In the genomic region with DNA sequence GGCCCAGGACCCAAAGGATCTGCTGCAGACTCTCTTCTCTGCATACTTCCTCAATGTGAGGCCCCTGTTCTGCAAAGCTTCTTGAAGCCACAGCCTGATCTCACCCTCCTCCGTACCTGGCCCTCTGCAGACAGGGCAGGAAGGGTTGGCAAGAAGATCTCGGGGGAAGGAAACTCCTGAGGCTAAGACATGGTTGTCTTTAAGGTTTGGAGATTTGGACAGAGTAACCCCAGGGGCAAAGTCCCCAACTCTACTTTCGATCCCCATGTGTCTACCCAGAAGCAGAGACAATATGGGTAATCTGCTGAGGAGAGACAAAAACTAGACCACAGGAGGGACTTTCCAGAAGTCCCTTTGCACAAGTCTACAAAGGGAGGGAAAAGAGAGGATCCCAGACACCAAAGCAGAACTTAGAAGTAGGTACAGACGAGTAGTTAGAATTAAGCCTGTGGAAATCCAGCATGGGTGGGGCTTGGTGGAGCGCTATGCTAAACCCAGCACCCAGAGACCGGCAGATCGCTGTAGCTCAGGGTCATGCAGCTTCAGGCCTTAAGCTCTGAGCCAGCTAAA, we compare ENCODE assay signal across 9 mouse cellular contexts. TPM values are rescaled to one million over a fixed set of nuclear protein-coding genes. Genes with fewer than 3 reads are reported as not detected.
DNase-seq lines count a peak whose midpoint lies in the region; ATAC-seq and TF ChIP-seq lines count a peak whose summit lies in the region.
"Had no signal": no experiment of that assay in that cellular context is flagged by ENCODE, and none has a peak within 500 bp of the region (broad histone marks: within the 10 kb centered on the region; RNA-seq: fewer than 3 reads in every experiment).

No protein-coding gene starts in this region.

- H3K36me3 ChIP-seq in lung, embryonic 15.5 days: no peaks in the 10 kb centered on the region
- H3K36me3 ChIP-seq in G1E (replicated peaks): no peaks in the 10 kb centered on the region
- no peaks in the 10 kb centered on the region for H3K36me3 ChIP-seq in small intestine, adult 2 months (ENCODE audit: control insufficient read depth, insufficient read depth, low read length)

- peak overlapping the region; percentile 39; the same call in 1 of the 2 replicates for H3K27ac ChIP-seq in lung, embryonic 15.5 days
- peak overlapping the region; percentile 93 for H3K27ac ChIP-seq in small intestine, adult 2 months (ENCODE audit: insufficient read depth, low read depth, low read length)

- no peaks in the 10 kb centered on the region for H3K27me3 ChIP-seq in lung, embryonic 15.5 days
- H3K27me3 ChIP-seq in G1E (ENCODE audit: insufficient read depth, low read length): no peaks in the 10 kb centered on the region; the same call in 1 of the 2 replicates
- no peaks in the 10 kb centered on the region for H3K27me3 ChIP-seq in small intestine, adult 2 months (ENCODE audit: control insufficient read depth, insufficient read depth, low read length)

- peaks cover 57% of the 10 kb centered on the region for H3K4me1 ChIP-seq in lung, embryonic 15.5 days
- peaks cover 75% of the 10 kb centered on the region for H3K4me1 ChIP-seq in G1E (ENCODE audit: insufficient read depth, low read depth, low read length)
- peaks cover 60% of the 10 kb centered on the region for H3K4me1 ChIP-seq in small intestine, adult 2 months (ENCODE audit: control insufficient read depth, insufficient read depth, insufficient read length, low read length)

- no peak overlapping the region for H3K9ac ChIP-seq in lung, embryonic 15.5 days

- H3K4me3 ChIP-seq in lung, embryonic 15.5 days: no peak overlapping the region
- peak overlapping the region; percentile 31; the same call in 1 of the 2 replicates for H3K4me3 ChIP-seq in G1E (ENCODE audit: low read depth, low read length)
- H3K4me3 ChIP-seq in small intestine, adult 2 months (ENCODE audit: low read depth, low read length): no peak overlapping the region

- WGBS in lung, embryonic 15.5 days: 75% methylated on average over 7 of the region's 7 CpGs
- 38% methylated on average over 7 of the region's 7 CpGs for WGBS in small intestine, adult 2 months

- no peak overlapping the region; the same call in 1 of the 2 replicates for H3K4me2 ChIP-seq in lung, embryonic 15.5 days

- no peak for ATAC-seq in lung, embryonic 15.5 days (ENCODE audit: borderline replicate concordance, extremely low read depth, low FRiP score, low TSS enrichment)
- ATAC-seq in G1E (ENCODE audit: extremely low read depth, insufficient number of reproducible peaks, low FRiP score, poor library complexity, severe bottlenecking): no peak
- ATAC-seq in inflammation-experienced regulatory T-cells, adult 6 months: peak; percentile 8

- DNase-seq in lung, postnatal 36 days: no peak
- no peak for DNase-seq in G1E (ENCODE audit: low spot score)
- DNase-seq in left cerebral cortex, adult 9 months (ENCODE audit: low spot score in 2 of 2): no peak
- no peak for DNase-seq in adrenal gland, postnatal 36 days
- DNase-seq in lung, postnatal 10 days: no peak
- DNase-seq: cerebellum, adult 8-10 months had no signal

- no peak for TF ChIP-seq CTCF in G1E (IDR thresholded peaks at IDR 0.05; ENCODE audit: low read depth, low read length)
- no peak for TF ChIP-seq CTCF in small intestine, adult 2 months (IDR thresholded peaks at IDR 0.05; ENCODE audit: extremely low read depth, insufficient read length, insufficient replicate concordance, low read depth, low read length)

- TF ChIP-seq POLR2A in small intestine, adult 2 months (IDR thresholded peaks at IDR 0.05; ENCODE audit: low read depth, low read length): no peak

- no peaks in the 10 kb centered on the region for H3K9me3 ChIP-seq in lung, embryonic 15.5 days
- no peaks in the 10 kb centered on the region for H3K9me3 ChIP-seq in G1E (replicated peaks)

RNA-seq across cellular contexts. Expression of a gene that starts 3.9 kb away (rescaled TPM):
- 111 and 121 TPM in 2 replicates for polyA plus RNA-seq in lung, embryonic 15.5 days (2015; fragmentation: Nextera tagmentation; extraction: Ambion mirVana)
- 69.3 and 72.1 TPM in 2 replicates for total RNA-seq in G1E (2014; fragmentation: Nextera tagmentation)
- total RNA-seq in G1E (2017): 96.4 and 98.2 TPM in 2 replicates
- polyA plus RNA-seq in G1E (2012): 336 and 381 TPM in 2 replicates
- polyA plus RNA-seq in inflammation-experienced regulatory T-cells, adult 6 months (2017; shearing (Covaris generic)): 1 to 10 TPM; 2.6 to 8.0 (median 4.0) TPM
- 209 and 353 TPM in 2 replicates for polyA plus RNA-seq in small intestine, adult 2 months (2012; rRNA removed)
- total RNA-seq in adrenal gland, postnatal 36 days (2021): 100 to 1,000 TPM; 109 to 141 TPM

RNA-seq across cellular contexts. Expression of a gene that starts 18.6 kb away (rescaled TPM):
- 15.8 and 16.8 TPM in 2 replicates for polyA plus RNA-seq in lung, embryonic 15.5 days (2015; fragmentation: Nextera tagmentation; extraction: Ambion mirVana)
- total RNA-seq in G1E (2014; fragmentation: Nextera tagmentation): 6.2 and 8.2 TPM in 2 replicates
- 1.7 and 2.0 TPM in 2 replicates for total RNA-seq in G1E (2017)
- 9.0 and 9.6 TPM in 2 replicates for polyA plus RNA-seq in G1E (2012)
- polyA plus RNA-seq in inflammation-experienced regulatory T-cells, adult 6 months (2017; shearing (Covaris generic)): under 1 TPM; 0.17 to 0.20 (median 0.18) TPM
- 0.41 and 0.60 TPM in 2 replicates for polyA plus RNA-seq in small intestine, adult 2 months (2012; rRNA removed)
- total RNA-seq in adrenal gland, postnatal 36 days (2021): 1 to 10 TPM; 3.1 to 4.3 TPM

RNA-seq across cellular contexts. Expression of a gene that starts 34.5 kb away (rescaled TPM):
- 33.1 and 36.4 TPM in 2 replicates for polyA plus RNA-seq in lung, embryonic 15.5 days (2015; fragmentation: Nextera tagmentation; extraction: Ambion mirVana)
- 1.6 and 4.5 TPM in 2 replicates for total RNA-seq in G1E (2014; fragmentation: Nextera tagmentation)
- total RNA-seq in G1E (2017): 0.35 TPM in 1 of 2 replicates, not detected in the other
- polyA plus RNA-seq in G1E (2012): 0.67 and 0.88 TPM in 2 replicates
- not detected for polyA plus RNA-seq in inflammation-experienced regulatory T-cells, adult 6 months (2017; shearing (Covaris generic))
- polyA plus RNA-seq in small intestine, adult 2 months (2012; rRNA removed): 132 and 184 TPM in 2 replicates
- not detected for total RNA-seq in adrenal gland, postnatal 36 days (2021)

RNA-seq across cellular contexts. Expression of a gene that starts 39.2 kb away (rescaled TPM):
- 165 and 178 TPM in 2 replicates for polyA plus RNA-seq in lung, embryonic 15.5 days (2015; fragmentation: Nextera tagmentation; extraction: Ambion mirVana)
- total RNA-seq in G1E (2014; fragmentation: Nextera tagmentation) (44.7 and 64.5 TPM in 2 replicates), G1E (2017) (97.5 and 98.0 TPM in 2 replicates)
- 96.1 and 182 TPM in 2 replicates for polyA plus RNA-seq in G1E (2012)
- 100 to 1,000 TPM; 149 to 189 (median 187) TPM for polyA plus RNA-seq in inflammation-experienced regulatory T-cells, adult 6 months (2017; shearing (Covaris generic))
- polyA plus RNA-seq in small intestine, adult 2 months (2012; rRNA removed): 99.8 and 167 TPM in 2 replicates
- total RNA-seq in adrenal gland, postnatal 36 days (2021): 100 to 1,000 TPM; 142 to 148 TPM

RNA-seq across cellular contexts. Expression of a gene that starts 39.9 kb away (rescaled TPM):
- 46.4 and 49.4 TPM in 2 replicates for polyA plus RNA-seq in lung, embryonic 15.5 days (2015; fragmentation: Nextera tagmentation; extraction: Ambion mirVana)
- 63.4 and 67.4 TPM in 2 replicates for total RNA-seq in G1E (2014; fragmentation: Nextera tagmentation)
- total RNA-seq in G1E (2017): 39.6 and 40.6 TPM in 2 replicates
- 73.7 and 81.2 TPM in 2 replicates for polyA plus RNA-seq in G1E (2012)
- polyA plus RNA-seq in inflammation-experienced regulatory T-cells, adult 6 months (2017; shearing (Covaris generic)): 10 to 100 TPM in 2 of 3 experiments, 1 to 10 TPM in 1; 9.8 to 15.5 (median 12.1) TPM
- polyA plus RNA-seq in small intestine, adult 2 months (2012; rRNA removed): 26.0 and 35.4 TPM in 2 replicates
- total RNA-seq in adrenal gland, postnatal 36 days (2021): 10 to 100 TPM; 73.3 to 74.2 TPM

Comparison
In these comparisons a context has a peak if more than half of its experiments do, and no peak if none do; other contexts are left out.
1. RNA of a gene that starts 3.9 kb away (polyA plus RNA-seq): 209 to 353 TPM in small intestine, adult 2 months, 336 to 381 TPM in G1E and 111 to 121 TPM in lung, embryonic 15.5 days; 2.6 to 8.0 TPM in inflammation-experienced regulatory T-cells, adult 6 months; every median in the first group is over 10 times any median in the second.
2. RNA of a gene that starts 34.5 kb away (polyA plus RNA-seq): 132 to 184 TPM in small intestine, adult 2 months and 33.1 to 36.4 TPM in lung, embryonic 15.5 days; 0.67 to 0.88 TPM in G1E and not detected in inflammation-experienced regulatory T-cells, adult 6 months; every median in the first group is over 10 times any median in the second.